Mouse (Mus musculus) bone marrow, adult 2 months (tissue): ENCODE results near the gene Avpi1.

Experiments used
- CTCF ChIP-seq: fragments of 200-500 bp; IDR thresholded peaks from 2 replicates; pipeline ENCODE4 v1.5.1; 2011; ENCODE audit warnings: low read length, control low read depth; ENCODE audit not compliant: control insufficient read depth, insufficient read depth
- POLR2A ChIP-seq: fragments of 200-500 bp; IDR thresholded peaks from 2 replicates; pipeline ENCODE4 v1.6.1; 2011; ENCODE audit warnings: low read depth, mild to moderate bottlenecking, control low read depth, low read length, borderline replicate concordance; ENCODE audit not compliant: control insufficient read depth

- TF ChIP-seq CTCF (no peak), POLR2A (no peak)
Measured at GRCm38 (mm10) chr19:42128052-42128740, 663 bp downstream of the Avpi1 start.
